Mouse (Mus musculus): Measurements from ENCODE around the gene Catsper1.

- TF ChIP-seq CTCF (IDR thresholded peaks at IDR 0.05; ENCODE audit: borderline replicate concordance, control insufficient read depth, extremely low read depth, insufficient read depth, low read length, poor library complexity): 0 out of 2 replicates have a peak, but pooled peaks have one; percentile 26
- peak; percentile 95 for TF ChIP-seq POLR2A (IDR thresholded peaks at IDR 0.05; ENCODE audit: control insufficient read depth, extremely low read depth, insufficient read depth, low read length, poor library complexity)
Observed at GRCm38 (mm10) chr19:5388588-5389242, 53.2 kb downstream of the Catsper1 start, which contains the start of gene Sart1.

Data from thymus, adult 2 months (tissue).